Mouse (Mus musculus): ENCODE data around the gene Ube3c. TPM values are rescaled to one million over a fixed set of nuclear protein-coding genes. Genes with fewer than 3 reads are reported as not detected.

The Ube3c gene
- polyA plus RNA-seq, 1 experiment from 2014 or later = 29.6 TPM

GRCm38 (mm10) chr5:29685085-29685484, 116.0 kb downstream of the Ube3c start:
- H3K36me3 ChIP-seq = no peaks in the 10 kb centered on the region
- H3K9ac ChIP-seq = no peak overlapping the region
- H3K4me2 ChIP-seq = no peak overlapping the region
- no peak for ATAC-seq (ENCODE audit: borderline replicate concordance, extremely low read depth, low FRiP score, low TSS enrichment)
- H3K4me1 ChIP-seq = no peaks in the 10 kb centered on the region
- H3K9me3 ChIP-seq = no peaks in the 10 kb centered on the region
- no peak overlapping the region for H3K27ac ChIP-seq
- 78% methylated on average over 4 of the region's 4 CpGs for WGBS
- H3K4me3 ChIP-seq = no peak overlapping the region
- H3K27me3 ChIP-seq = no peaks in the 10 kb centered on the region

GRCm38 (mm10) chr5:29687671-29688070, 118.6 kb downstream of the Ube3c start:
- Histone ChIP-seq H3K4me3 (no peak overlapping the region), H3K9ac (no peak overlapping the region), H3K4me2 (no peak overlapping the region), H3K27ac (no peak overlapping the region), H3K4me1 (no peaks in the 10 kb centered on the region), H3K27me3 (no peaks in the 10 kb centered on the region), H3K36me3 (no peaks in the 10 kb centered on the region), H3K9me3 (no peaks in the 10 kb centered on the region)
- 0 out of 2 replicates have a peak, but pooled peaks have one; percentile 46 for ATAC-seq (ENCODE audit: borderline replicate concordance, extremely low read depth, low FRiP score, low TSS enrichment)
- 48% methylated on average over 3 of the region's 3 CpGs for WGBS

- no peak for ATAC-seq (ENCODE audit: borderline replicate concordance, extremely low read depth, low FRiP score, low TSS enrichment)
- no peaks in the 10 kb centered on the region for H3K36me3 ChIP-seq
- WGBS = 53% methylated on average over 7 of the region's 7 CpGs
Observed at GRCm38 (mm10) chr5:29688352-29688751, 119.3 kb downstream of the Ube3c start.

GRCm38 (mm10) chr5:29698493-29698892, 129.5 kb downstream of the Ube3c start:
- WGBS = 65% methylated on average over 4 of the region's 4 CpGs
- H3K9me3 ChIP-seq = no peaks in the 10 kb centered on the region

More at GRCm38 (mm10) chr5:29688352-29688751, 119.3 kb downstream of the Ube3c start:
- Histone ChIP-seq H3K27ac (no peak overlapping the region), H3K27me3 (no peaks in the 10 kb centered on the region), H3K9ac (no peak overlapping the region), H3K4me1 (no peaks in the 10 kb centered on the region), H3K4me3 (no peak overlapping the region), H3K9me3 (no peaks in the 10 kb centered on the region), H3K4me2 (no peak overlapping the region)

GRCm38 (mm10) chr5:29699520-29700202, 130.6 kb downstream of the Ube3c start:
- no peaks in the 10 kb centered on the region for H3K36me3 ChIP-seq
- no peak overlapping the region for H3K4me2 ChIP-seq
- no peaks in the 10 kb centered on the region for H3K9me3 ChIP-seq
- 74% methylated on average over 2 of the region's 2 CpGs for WGBS
- H3K4me1 ChIP-seq = no peaks in the 10 kb centered on the region
- no peak overlapping the region for H3K4me3 ChIP-seq
- no peak overlapping the region for H3K27ac ChIP-seq
- H3K27me3 ChIP-seq = no peaks in the 10 kb centered on the region
- no peak for ATAC-seq (ENCODE audit: borderline replicate concordance, extremely low read depth, low FRiP score, low TSS enrichment)
- no peak overlapping the region for H3K9ac ChIP-seq

More at GRCm38 (mm10) chr5:29698493-29698892, 129.5 kb downstream of the Ube3c start:
- Histone ChIP-seq H3K4me1 (no peaks in the 10 kb centered on the region), H3K4me3 (no peak overlapping the region), H3K4me2 (no peak overlapping the region), H3K27me3 (no peaks in the 10 kb centered on the region), H3K36me3 (no peaks in the 10 kb centered on the region), H3K27ac (no peak overlapping the region), H3K9ac (no peak overlapping the region)
- peak; percentile 35; the same call in 1 of the 2 replicates for ATAC-seq (ENCODE audit: borderline replicate concordance, extremely low read depth, low FRiP score, low TSS enrichment)

- no peak overlapping the region for H3K4me2 ChIP-seq
- H3K9ac ChIP-seq = no peak overlapping the region
- H3K4me1 ChIP-seq = no peaks in the 10 kb centered on the region
- no peaks in the 10 kb centered on the region for H3K9me3 ChIP-seq
- H3K27me3 ChIP-seq = no peaks in the 10 kb centered on the region
- no peak for ATAC-seq (ENCODE audit: borderline replicate concordance, extremely low read depth, low FRiP score, low TSS enrichment)
- no peak overlapping the region for H3K27ac ChIP-seq
- H3K36me3 ChIP-seq = no peaks in the 10 kb centered on the region
- H3K4me3 ChIP-seq = no peak overlapping the region
- 69% methylated on average over 4 of the region's 4 CpGs for WGBS
Observed at GRCm38 (mm10) chr5:29707241-29707640, 138.2 kb downstream of the Ube3c start.

- Histone ChIP-seq H3K27ac (peak overlapping the region; percentile 71), H3K4me3 (no peak overlapping the region), H3K4me1 (no peaks in the 10 kb centered on the region), H3K36me3 (no peaks in the 10 kb centered on the region), H3K9ac (no peak overlapping the region), H3K27me3 (no peaks in the 10 kb centered on the region), H3K4me2 (no peak overlapping the region), H3K9me3 (no peaks in the 10 kb centered on the region)
- 5% methylated on average over 5 of the region's 5 CpGs for WGBS
- ATAC-seq (ENCODE audit: borderline replicate concordance, extremely low read depth, low FRiP score, low TSS enrichment) = peak; percentile 62; the same call in 1 of the 2 replicates
Observed at GRCm38 (mm10) chr5:29708258-29708657, 139.2 kb downstream of the Ube3c start.

- H3K9ac ChIP-seq = no peak overlapping the region
Observed at GRCm38 (mm10) chr5:29711631-29712030, 142.6 kb downstream of the Ube3c start.

GRCm38 (mm10) chr5:29712906-29713305, 143.9 kb downstream of the Ube3c start:
- WGBS = 65% methylated on average over 1 of the region's 1 CpGs
- Histone ChIP-seq H3K4me2 (no peak overlapping the region), H3K4me1 (no peaks in the 10 kb centered on the region), H3K9ac (no peak overlapping the region), H3K27ac (no peak overlapping the region), H3K4me3 (no peak overlapping the region), H3K36me3 (no peaks in the 10 kb centered on the region), H3K9me3 (no peaks in the 10 kb centered on the region), H3K27me3 (no peaks in the 10 kb centered on the region)
- ATAC-seq (ENCODE audit: borderline replicate concordance, extremely low read depth, low FRiP score, low TSS enrichment) = no peak

More at GRCm38 (mm10) chr5:29711631-29712030, 142.6 kb downstream of the Ube3c start:
- no peaks in the 10 kb centered on the region for H3K9me3 ChIP-seq
- H3K27ac ChIP-seq = no peak overlapping the region
- H3K36me3 ChIP-seq = no peaks in the 10 kb centered on the region
- no peak overlapping the region for H3K4me3 ChIP-seq
- H3K4me2 ChIP-seq = no peak overlapping the region
- no peaks in the 10 kb centered on the region for H3K27me3 ChIP-seq
- H3K4me1 ChIP-seq = no peaks in the 10 kb centered on the region
- ATAC-seq (ENCODE audit: borderline replicate concordance, extremely low read depth, low FRiP score, low TSS enrichment) = no peak

- Histone ChIP-seq H3K9me3 (no peaks in the 10 kb centered on the region), H3K4me1 (no peaks in the 10 kb centered on the region), H3K4me3 (no peak overlapping the region), H3K36me3 (no peaks in the 10 kb centered on the region), H3K4me2 (no peak overlapping the region), H3K27ac (no peak overlapping the region), H3K27me3 (no peaks in the 10 kb centered on the region), H3K9ac (no peak overlapping the region)
- 14% methylated on average over 1 of the region's 1 CpGs for WGBS
- ATAC-seq (ENCODE audit: borderline replicate concordance, extremely low read depth, low FRiP score, low TSS enrichment) = no peak
Observed at GRCm38 (mm10) chr5:29721159-29721558, 152.1 kb downstream of the Ube3c start.

- no peak overlapping the region for H3K27ac ChIP-seq
- no peaks in the 10 kb centered on the region for H3K9me3 ChIP-seq
- no peaks in the 10 kb centered on the region for H3K27me3 ChIP-seq
- H3K36me3 ChIP-seq = no peaks in the 10 kb centered on the region
- no peak overlapping the region for H3K4me2 ChIP-seq
- H3K4me3 ChIP-seq = no peak overlapping the region
- 89% methylated on average over 2 of the region's 2 CpGs for WGBS
- H3K9ac ChIP-seq = no peak overlapping the region
- no peaks in the 10 kb centered on the region for H3K4me1 ChIP-seq
- no peak for ATAC-seq (ENCODE audit: borderline replicate concordance, extremely low read depth, low FRiP score, low TSS enrichment)
Observed at GRCm38 (mm10) chr5:29725369-29725768, 156.3 kb downstream of the Ube3c start.
